Mouse (Mus musculus): ENCODE measurements around the gene Ahsg. TPM values are rescaled to one million over a fixed set of nuclear protein-coding genes. Genes with fewer than 3 reads are reported as not detected.

Gene Ahsg
- polyA plus RNA-seq, 1 experiment from 2014 or later = 2.9 TPM

Other genes starting within 250 kb of the Ahsg start
- 0.79 and 1.1 TPM in 2 replicates for gene Dgkg, start 234.1 kb upstream of the Ahsg start, polyA plus RNA-seq (2015; fragmentation: Nextera tagmentation; extraction: Ambion mirVana)
- not detected in 2 replicates for gene Crygs, start 79.7 kb upstream of the Ahsg start, polyA plus RNA-seq (2015; fragmentation: Nextera tagmentation; extraction: Ambion mirVana)
- gene Tbccd1, start 33.6 kb upstream of the Ahsg start, polyA plus RNA-seq (2015; fragmentation: Nextera tagmentation; extraction: Ambion mirVana) = 25.6 and 26.9 TPM in 2 replicates
- gene Dnajb11, start 33.4 kb upstream of the Ahsg start, polyA plus RNA-seq (2015; fragmentation: Nextera tagmentation; extraction: Ambion mirVana) = 109 and 111 TPM in 2 replicates
- 0.15 TPM in 1 of 2 replicates, not detected in the other for gene Fetub, start 27.1 kb downstream of the Ahsg start, polyA plus RNA-seq (2015; fragmentation: Nextera tagmentation; extraction: Ambion mirVana)
- not detected in 2 replicates for gene Hrg, start 59.8 kb downstream of the Ahsg start, polyA plus RNA-seq (2015; fragmentation: Nextera tagmentation; extraction: Ambion mirVana)
- 0.16 and 0.31 TPM in 2 replicates for gene Kng2, start 138.2 kb downstream of the Ahsg start, polyA plus RNA-seq (2015; fragmentation: Nextera tagmentation; extraction: Ambion mirVana)
- 0.59 and 4.1 TPM in 2 replicates for gene Kng1, start 166.6 kb downstream of the Ahsg start, polyA plus RNA-seq (2015; fragmentation: Nextera tagmentation; extraction: Ambion mirVana)
- gene Eif4a2, start 216.2 kb downstream of the Ahsg start, polyA plus RNA-seq (2015; fragmentation: Nextera tagmentation; extraction: Ambion mirVana) = 202 and 203 TPM in 2 replicates
- gene Rfc4, start 236.5 kb downstream of the Ahsg start, polyA plus RNA-seq (2015; fragmentation: Nextera tagmentation; extraction: Ambion mirVana) = 135 and 138 TPM in 2 replicates